Mouse (Mus musculus) hindbrain, embryonic 10.5 days (tissue): ENCODE data around the gene Plin5. TPM values are rescaled to one million over a fixed set of nuclear protein-coding genes. Genes with fewer than 3 reads are reported as not detected.
A peak's percentile ranks its signal among the peaks of the same experiment; 100 is the strongest.

Experiments
- DNase-seq: peaks from one replicate; pipeline ENCODE4 v3.0.0-alpha.2; 2017; ENCODE audit warnings: low spot score
- H3K27ac ChIP-seq: fragments of 300-500 bp; sonication (generic); 2 replicates; pipeline ENCODE4 v1.5.1; 2016; ENCODE audit warnings: mild to moderate bottlenecking, moderate library complexity
- H3K27me3 ChIP-seq: fragments of 300-500 bp; sonication (generic); 2 replicates; pipeline ENCODE4 v1.6.1; 2016; ENCODE audit warnings: mild to moderate bottlenecking; ENCODE audit not compliant: poor library complexity, insufficient read depth, severe bottlenecking
- H3K36me3 ChIP-seq: fragments of 300-500 bp; sonication (generic); 2 replicates; pipeline ENCODE4 v1.6.1; 2016; ENCODE audit warnings: mild to moderate bottlenecking, moderate library complexity
- H3K4me1 ChIP-seq: fragments of 300-500 bp; sonication (generic); replicated peaks from 2 replicates; pipeline ENCODE4 v1.6.1; 2016; ENCODE audit warnings: mild to moderate bottlenecking
- H3K4me3 ChIP-seq: fragments of 300-500 bp; sonication (generic); 2 replicates; pipeline ENCODE4 v1.5.1; 2016; ENCODE audit warnings: mild to moderate bottlenecking, moderate library complexity
- H3K9me3 ChIP-seq: fragments of 300-500 bp; sonication (generic); 2 replicates; pipeline ENCODE4 v1.6.1; 2016; ENCODE audit warnings: mild to moderate bottlenecking, moderate library complexity
- WGBS: fragments of 180-500 bp; shearing (Covaris S2); methylation state at CpG from one replicate; pipeline ENCODE4 v1.1.7; 2016; 5-methylcytosine and 5-hydroxymethylcytosine counted together
- polyA plus RNA-seq: library from polyadenylated mRNA; unstranded; fragments of >200 nt; fragmentation: Nextera tagmentation; extraction: Ambion mirVana; gene quantifications from 2 replicates; pipeline ENCODE4 v1.2.1, GENCODE M21; 2016

Plin5 gene
- polyA plus RNA-seq, 1 experiment from 2014 or later: 0.42 TPM

- no peaks in the 10 kb centered on the region for H3K36me3 ChIP-seq
- no peak overlapping the region for H3K4me3 ChIP-seq
- 74% methylated on average over 9 of the region's 9 CpGs for WGBS
- DNase-seq: no peak
- H3K27ac ChIP-seq: no peak overlapping the region
- H3K27me3 ChIP-seq: peaks cover 100% of the 10 kb centered on the region
- peaks cover 68% of the 10 kb centered on the region for H3K4me1 ChIP-seq
- no peaks in the 10 kb centered on the region for H3K9me3 ChIP-seq
These were observed 27.1 kb upstream of the Plin5 start for GRCm38 (mm10) chr17:56144546-56144945.

GRCm38 (mm10) chr17:56141702-56142605 is 24.6 kb upstream of the Plin5 start:
- Histone ChIP-seq H3K4me3 (peak overlapping the region; percentile 52), H3K27ac (peak overlapping the region; percentile 76), H3K27me3 (peaks cover 100% of the 10 kb centered on the region), H3K36me3 (no peaks in the 10 kb centered on the region), H3K9me3 (no peaks in the 10 kb centered on the region), H3K4me1 (peaks cover 70% of the 10 kb centered on the region)
- peak; percentile 77 for DNase-seq
- WGBS: under 1% methylated on average over 47 of the region's 47 CpGs

- Histone ChIP-seq H3K4me3 (peak within 1 kb of the TSS; percentile 78), H3K36me3 (no peaks in the 10 kb centered on the region), H3K9me3 (no peaks in the 10 kb centered on the region), H3K27me3 (peaks cover 97% of the 10 kb centered on the region), H3K27ac (peak within 1 kb of the TSS; percentile 86), H3K4me1 (peaks cover 72% of the 10 kb centered on the region)
- 1% methylated on average over 79 of the region's 79 CpGs for WGBS
- DNase-seq: peak; percentile 80
These were observed 22.6 kb upstream of the Plin5 start, which contains the start of gene Sema6b for GRCm38 (mm10) chr17:56139858-56140595. TSS of gene Sema6b (minus strand) at chr17:56140343.

GRCm38 (mm10) chr17:56139355-56139754 is 22.0 kb upstream of the Plin5 start:
- Histone ChIP-seq H3K9me3 (no peaks in the 10 kb centered on the region), H3K36me3 (no peaks in the 10 kb centered on the region), H3K4me1 (peaks cover 79% of the 10 kb centered on the region), H3K27ac (peak overlapping the region; percentile 86), H3K27me3 (peaks cover 91% of the 10 kb centered on the region), H3K4me3 (peak overlapping the region; percentile 78)
- no peak for DNase-seq
- 5% methylated on average over 21 of the region's 21 CpGs for WGBS

- Histone ChIP-seq H3K4me1 (peaks cover 91% of the 10 kb centered on the region), H3K9me3 (no peaks in the 10 kb centered on the region), H3K4me3 (peak overlapping the region; percentile 78), H3K36me3 (no peaks in the 10 kb centered on the region), H3K27ac (peak overlapping the region; percentile 13; the same call in 1 of the 2 replicates), H3K27me3 (peaks cover 77% of the 10 kb centered on the region)
- DNase-seq: no peak
- 10% methylated on average over 25 of the region's 25 CpGs for WGBS
These were observed 20.6 kb upstream of the Plin5 start for GRCm38 (mm10) chr17:56137839-56138613.

GRCm38 (mm10) chr17:56136558-56136957 is 19.2 kb upstream of the Plin5 start:
- Histone ChIP-seq H3K9me3 (no peaks in the 10 kb centered on the region), H3K27me3 (peaks cover 63% of the 10 kb centered on the region), H3K27ac (no peak overlapping the region), H3K4me3 (no peak overlapping the region), H3K36me3 (peaks cover 2% of the 10 kb centered on the region; the same call in 1 of the 2 replicates), H3K4me1 (peaks cover 81% of the 10 kb centered on the region)
- 85% methylated on average over 7 of the region's 7 CpGs for WGBS
- no peak for DNase-seq

GRCm38 (mm10) chr17:56134463-56134971 is 17.1 kb upstream of the Plin5 start:
- WGBS: 1% methylated on average over 27 of the region's 27 CpGs
- Histone ChIP-seq H3K27ac (peak overlapping the region; percentile 60; the same call in 1 of the 2 replicates), H3K4me3 (peak overlapping the region; percentile 47), H3K36me3 (peaks cover 22% of the 10 kb centered on the region), H3K4me1 (peaks cover 61% of the 10 kb centered on the region), H3K27me3 (peaks cover 42% of the 10 kb centered on the region), H3K9me3 (no peaks in the 10 kb centered on the region; the same call in 1 of the 2 replicates)
- peak; percentile 68 for DNase-seq

- Histone ChIP-seq H3K36me3 (peaks cover 29% of the 10 kb centered on the region), H3K27me3 (peaks cover 34% of the 10 kb centered on the region), H3K4me1 (peaks cover 53% of the 10 kb centered on the region), H3K9me3 (no peaks in the 10 kb centered on the region; the same call in 1 of the 2 replicates), H3K4me3 (peak overlapping the region; percentile 47), H3K27ac (peak overlapping the region; percentile 60)
- 16% methylated on average over 20 of the region's 21 CpGs for WGBS
- DNase-seq: peak; percentile 66
These were observed 16.3 kb upstream of the Plin5 start for GRCm38 (mm10) chr17:56133457-56134363.

GRCm38 (mm10) chr17:56132661-56133060 is 15.3 kb upstream of the Plin5 start:
- WGBS: 6% methylated on average over 14 of the region's 14 CpGs
- Histone ChIP-seq H3K4me1 (peaks cover 43% of the 10 kb centered on the region), H3K4me3 (no peak overlapping the region; the same call in 1 of the 2 replicates), H3K9me3 (no peaks in the 10 kb centered on the region; the same call in 1 of the 2 replicates), H3K27me3 (peaks cover 24% of the 10 kb centered on the region), H3K36me3 (peaks cover 36% of the 10 kb centered on the region), H3K27ac (no peak overlapping the region)
- DNase-seq: peak; percentile 70

GRCm38 (mm10) chr17:56131814-56132213 is 14.4 kb upstream of the Plin5 start:
- peak; percentile 68 for DNase-seq
- no peaks in the 10 kb centered on the region; the same call in 1 of the 2 replicates for H3K9me3 ChIP-seq
- no peak overlapping the region for H3K27ac ChIP-seq
- H3K27me3 ChIP-seq: peaks cover 15% of the 10 kb centered on the region
- H3K4me1 ChIP-seq: peaks cover 35% of the 10 kb centered on the region
- 40% methylated on average over 7 of the region's 7 CpGs for WGBS
- H3K4me3 ChIP-seq: no peak overlapping the region
- peaks cover 45% of the 10 kb centered on the region for H3K36me3 ChIP-seq

GRCm38 (mm10) chr17:56131136-56131535 is 13.7 kb upstream of the Plin5 start:
- Histone ChIP-seq H3K4me1 (peaks cover 35% of the 10 kb centered on the region), H3K27ac (no peak overlapping the region), H3K9me3 (no peaks in the 10 kb centered on the region; the same call in 1 of the 2 replicates), H3K36me3 (peaks cover 46% of the 10 kb centered on the region), H3K27me3 (peaks cover 13% of the 10 kb centered on the region), H3K4me3 (no peak overlapping the region)
- DNase-seq: no peak
- 93% methylated on average over 10 of the region's 10 CpGs for WGBS
